Mouse (Mus musculus) stomach, postnatal 0 days (tissue): ENCODE measurements around the gene Aire.

Experiments
- CTCF ChIP-seq: IDR thresholded peaks from 2 replicates; pipeline ENCODE4 v1.5.1; 2016; ENCODE audit warnings: antibody characterized with exemption, low read depth, mild to moderate bottlenecking, moderate library complexity
- EP300 ChIP-seq: optimal IDR thresholded peaks from 2 replicates; pipeline ENCODE3; 2016; ENCODE audit warnings: antibody characterized with exemption

DNA sequence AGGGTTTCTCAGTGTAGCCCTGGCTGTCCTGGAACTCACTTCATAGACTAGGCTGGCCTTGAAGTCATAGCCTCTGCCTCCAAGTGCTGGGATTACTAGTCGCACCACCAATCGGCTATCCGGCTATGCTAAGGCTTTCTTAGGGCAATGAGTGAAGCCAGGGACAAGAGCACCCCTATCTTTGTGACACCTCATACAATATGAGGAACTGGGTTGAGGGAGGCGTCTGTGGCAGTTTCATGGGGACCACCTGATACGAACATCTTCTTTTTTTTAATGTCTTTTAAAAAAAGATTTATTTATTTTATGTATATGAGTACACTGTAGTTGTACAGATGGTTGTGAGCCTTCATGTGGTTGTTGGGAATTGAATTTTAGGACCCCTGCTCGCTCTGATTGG lies 42.3 kb upstream of the Aire start:
- no peak for TF ChIP-seq CTCF
- no peak for TF ChIP-seq EP300
